Mouse (Mus musculus): ENCODE measurements around the gene Prkg1.

- TF ChIP-seq CHD2 (IDR thresholded peaks at IDR 0.05; ENCODE audit: low read depth, low read length) (no peak), ZC3H11A (IDR thresholded peaks at IDR 0.05; ENCODE audit: borderline replicate concordance, low read depth, low read length) (no peak)
These were observed 148.0 kb downstream of the Prkg1 start for GRCm38 (mm10) chr19:31616830-31617229.

Data from ES-E14 (cell line).